Mouse (Mus musculus) thymus, postnatal 0 days (tissue): ENCODE measurements around the gene Unc13d. TPM values are rescaled to one million over a fixed set of nuclear protein-coding genes. Genes with fewer than 3 reads are reported as not detected.
"Not testable (repeated sequence)": the region's sequence is repeated elsewhere in the genome, so short reads cannot be mapped to it uniquely, and the experiment has no call there.

ENCODE experiments used
- DNase-seq: peaks from one replicate; pipeline ENCODE4 v3.0.0-alpha.2; 2015; ENCODE audit warnings: low spot score
- polyA plus RNA-seq: library from polyadenylated mRNA; unstranded; fragments of >200 nt; fragmentation: Nextera tagmentation; extraction: Ambion mirVana; gene quantifications from 2 replicates; pipeline ENCODE4 v1.2.1, GENCODE M21; 2015

The Unc13d gene
- polyA plus RNA-seq, 1 experiment from 2014 or later = 34.7 TPM

DNA sequence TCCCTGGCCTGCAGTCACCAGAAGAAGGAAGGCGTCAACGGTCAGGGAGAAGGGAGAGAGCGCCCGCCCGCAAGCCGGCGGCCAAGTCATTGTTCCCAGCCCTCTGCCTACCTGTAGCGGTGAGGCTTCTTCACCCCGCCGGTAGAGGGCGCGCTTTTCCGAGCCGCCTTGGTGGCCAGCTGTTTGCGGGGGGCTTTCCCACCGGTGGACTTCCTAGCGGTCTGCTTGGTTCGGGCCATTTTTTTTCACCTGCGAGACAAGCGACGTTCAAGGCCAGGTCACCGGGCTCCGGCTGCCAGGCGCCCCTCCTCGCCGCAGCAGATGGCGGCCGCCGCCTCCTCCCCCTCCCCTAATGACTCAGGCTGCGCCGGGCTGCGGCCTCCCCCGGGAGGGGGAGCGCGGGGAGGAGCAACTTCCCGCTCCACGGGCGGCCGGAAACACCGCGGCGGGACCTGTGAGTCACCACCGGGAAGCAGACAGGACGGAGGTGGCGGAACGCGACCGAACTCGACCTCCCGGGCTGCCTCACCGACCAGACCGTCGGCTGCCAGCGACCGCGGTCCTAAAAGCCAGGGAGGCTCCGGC lies 53.9 kb downstream of the Unc13d start:
- no peak for DNase-seq

DNA sequence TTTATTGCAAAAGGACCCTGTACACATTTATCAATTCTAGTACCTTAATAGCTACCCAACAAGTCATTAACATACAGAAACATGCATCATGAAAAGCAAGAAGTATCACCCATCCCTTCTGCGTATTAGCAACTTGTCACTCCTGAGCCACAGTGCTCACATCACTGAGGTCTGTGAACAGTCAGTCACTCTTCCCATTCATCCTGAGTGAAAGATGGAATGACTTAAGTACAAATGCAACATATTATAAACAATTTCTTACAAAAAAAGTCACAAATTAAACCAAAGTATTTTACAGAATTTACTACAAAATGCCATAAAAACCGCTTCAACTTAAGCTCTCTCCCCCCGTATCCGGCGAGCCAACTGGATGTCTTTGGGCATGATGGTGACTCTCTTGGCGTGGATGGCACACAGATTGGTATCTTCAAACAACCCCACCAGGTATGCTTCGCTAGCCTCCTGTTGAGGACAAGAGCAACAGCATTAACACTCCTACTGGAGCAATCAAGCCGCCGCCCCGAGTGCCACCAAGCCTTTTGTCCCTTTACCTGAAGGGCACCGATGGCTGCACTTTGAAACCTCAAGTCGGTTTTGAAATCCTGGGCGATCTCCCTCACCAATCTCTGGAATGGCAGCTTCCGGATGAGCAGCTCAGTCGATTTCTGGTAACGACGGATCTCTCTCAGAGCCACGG lies 54.5 kb downstream of the Unc13d start:
- DNase-seq = not testable (repeated sequence)

DNA sequence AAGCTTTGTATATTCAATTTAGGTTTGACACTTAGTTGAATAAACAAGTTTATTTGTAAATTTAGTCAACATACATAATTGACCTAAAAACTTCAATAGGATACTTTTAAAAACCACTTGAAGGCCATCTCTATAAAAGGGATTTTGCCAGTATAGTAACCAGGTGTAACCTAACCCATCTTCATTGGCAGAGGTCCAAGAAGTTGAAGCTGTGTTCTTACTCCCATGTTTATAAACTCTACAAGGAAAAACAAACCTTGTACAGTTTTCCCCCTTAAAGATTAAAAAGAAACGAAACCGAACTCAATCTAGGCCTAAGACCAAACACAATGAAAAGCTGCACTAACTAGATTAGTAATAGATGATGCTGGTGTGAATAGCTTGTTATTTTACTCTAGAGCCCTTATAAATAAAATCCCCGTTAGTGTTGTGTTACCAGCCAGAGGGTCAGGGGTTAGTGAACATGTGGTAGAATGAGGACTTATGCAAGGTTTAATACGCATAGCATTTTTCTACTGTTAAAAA lies 55.4 kb downstream of the Unc13d start:
- no peak for DNase-seq

DNA sequence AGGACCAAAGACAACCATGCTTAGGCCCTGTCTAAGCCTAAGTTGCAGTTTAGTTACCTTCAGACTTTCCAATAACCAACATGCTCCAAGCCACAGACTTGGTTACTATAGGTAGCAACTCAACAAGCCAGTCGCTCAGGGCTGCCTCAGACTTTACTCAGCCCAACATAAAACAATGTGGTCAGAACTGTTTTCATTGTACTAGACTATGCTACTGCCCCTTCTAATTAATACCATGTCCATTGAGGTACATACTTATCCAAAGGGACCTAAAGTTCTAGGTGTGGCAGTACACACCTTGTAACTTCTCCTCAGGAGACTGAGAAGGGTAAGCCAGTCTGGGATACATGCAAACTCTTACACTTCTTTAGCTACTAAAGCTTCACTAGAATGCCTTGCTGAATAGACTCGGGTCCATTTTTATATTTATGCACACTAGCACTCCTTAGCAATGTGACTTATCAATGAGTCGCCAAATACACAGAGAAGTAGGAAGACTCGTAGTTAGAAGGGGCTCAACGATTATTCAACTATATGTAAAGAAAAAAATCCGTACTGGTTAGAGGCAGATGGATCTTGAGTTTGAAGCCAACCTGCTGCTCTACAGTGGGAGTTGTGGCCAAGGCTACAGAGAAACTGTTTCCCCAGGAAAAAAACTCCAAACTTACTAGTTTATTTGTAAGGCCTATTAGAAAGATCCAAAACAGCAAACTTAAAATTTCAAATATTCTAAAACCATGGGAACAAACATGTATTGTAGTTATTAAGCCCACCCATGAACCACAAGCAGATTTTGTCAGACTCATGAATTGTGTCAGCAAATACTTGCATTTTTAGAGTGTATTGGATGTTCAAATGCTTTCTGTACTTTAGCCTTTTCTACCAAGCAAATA lies 56.2 kb downstream of the Unc13d start:
- DNase-seq = no peak

DNA sequence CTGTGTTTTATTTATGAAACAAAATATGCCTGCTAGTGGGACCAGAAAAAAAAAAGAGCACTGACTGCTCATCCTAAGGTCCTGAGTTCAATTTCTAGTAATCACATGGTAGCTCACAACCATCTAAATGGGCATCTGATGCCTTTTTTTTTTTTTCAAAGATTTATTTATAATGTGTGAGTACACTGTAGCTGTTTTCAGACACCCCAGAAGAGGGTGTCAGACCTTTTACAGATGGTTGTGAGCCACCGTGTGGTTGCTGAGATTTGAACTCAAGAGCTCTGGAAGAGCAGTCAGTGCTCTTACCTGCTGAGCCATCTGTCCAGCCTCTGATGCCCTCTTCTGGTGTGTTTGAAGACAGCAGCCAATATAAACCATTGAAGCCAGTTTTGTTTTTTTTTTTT lies 57.2 kb downstream of the Unc13d start:
- DNase-seq = peak; percentile 53

DNA sequence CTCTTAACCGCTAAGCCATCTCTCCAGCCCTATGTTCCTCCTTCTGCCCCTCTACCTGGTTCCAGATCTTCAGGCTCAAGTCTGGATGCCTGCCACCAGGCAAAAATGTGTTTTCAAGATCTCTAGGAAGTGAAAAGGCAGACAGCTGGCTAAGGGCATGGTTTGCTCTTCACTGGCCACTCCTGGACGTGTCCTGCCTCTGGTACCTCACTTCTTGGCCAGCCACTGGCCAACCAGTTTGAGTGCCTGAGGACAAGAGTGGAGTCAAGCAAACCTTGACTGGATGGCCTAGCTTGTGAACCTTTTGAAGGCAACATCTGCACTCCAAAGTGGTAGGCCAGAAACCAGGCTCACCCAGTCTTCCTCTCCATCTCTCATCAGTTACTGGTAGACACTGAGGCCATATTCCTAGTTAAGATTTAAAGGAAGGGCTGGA lies 57.8 kb downstream of the Unc13d start:
- peak; percentile 32 for DNase-seq

DNA sequence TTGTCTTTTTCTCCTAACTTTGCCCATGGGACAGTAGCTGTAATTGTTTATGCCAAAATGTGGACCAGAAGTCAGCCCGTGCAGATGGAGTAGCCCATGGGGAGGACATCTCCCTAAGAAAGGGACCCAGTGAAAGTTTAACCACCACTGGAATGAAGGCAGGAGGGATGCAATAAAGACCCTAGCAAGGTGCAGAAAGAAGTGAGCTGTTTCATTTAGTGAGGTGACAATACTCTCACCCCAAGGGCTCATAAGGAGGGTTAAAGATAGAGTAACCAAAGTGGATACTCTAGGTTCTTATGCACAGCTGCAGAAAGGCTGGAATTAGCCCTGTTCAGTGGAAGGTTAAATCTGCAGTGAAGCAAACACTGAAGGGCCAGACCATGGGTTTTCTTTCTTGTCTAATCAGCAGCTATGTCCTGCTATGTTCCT lies 58.4 kb downstream of the Unc13d start:
- no peak for DNase-seq

DNA sequence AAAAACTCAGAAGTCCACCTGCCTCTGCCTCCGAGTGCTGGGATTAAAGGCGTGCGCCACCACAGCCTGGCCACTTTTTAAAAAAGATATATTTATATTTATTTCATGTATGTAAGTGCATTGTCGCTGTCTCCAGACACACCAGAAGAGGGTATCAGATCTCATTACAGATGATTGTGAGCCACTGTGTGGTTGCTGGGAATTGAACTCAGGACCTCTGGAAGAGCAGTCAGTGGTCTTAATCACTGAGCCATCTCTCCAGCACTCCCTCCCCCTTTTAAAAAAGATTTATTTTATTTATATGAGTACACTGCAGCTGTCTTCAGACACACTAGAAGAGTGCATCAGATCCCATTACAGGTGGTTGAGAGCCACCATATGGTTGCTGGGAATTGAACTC lies 58.9 kb downstream of the Unc13d start:
- not testable (repeated sequence) for DNase-seq

DNA sequence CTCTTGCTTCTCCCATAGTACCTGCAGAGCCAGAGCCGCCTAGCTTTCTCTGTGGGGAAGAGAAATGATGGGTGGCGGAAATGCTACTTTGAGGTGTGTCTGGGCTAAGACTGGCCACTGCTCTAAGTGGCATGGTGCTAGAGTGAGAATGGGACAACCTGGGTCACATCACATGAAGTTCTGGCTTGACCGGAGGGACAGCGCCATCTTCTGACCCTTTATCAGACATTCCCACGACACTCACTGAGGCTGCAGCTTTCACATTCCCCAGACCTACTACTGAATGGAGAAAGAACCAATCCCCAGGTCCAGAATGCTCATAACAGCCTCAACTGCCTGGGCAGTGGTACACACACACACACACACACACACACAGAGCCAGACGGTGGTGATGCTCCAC lies 59.7 kb downstream of the Unc13d start:
- no peak for DNase-seq

DNA sequence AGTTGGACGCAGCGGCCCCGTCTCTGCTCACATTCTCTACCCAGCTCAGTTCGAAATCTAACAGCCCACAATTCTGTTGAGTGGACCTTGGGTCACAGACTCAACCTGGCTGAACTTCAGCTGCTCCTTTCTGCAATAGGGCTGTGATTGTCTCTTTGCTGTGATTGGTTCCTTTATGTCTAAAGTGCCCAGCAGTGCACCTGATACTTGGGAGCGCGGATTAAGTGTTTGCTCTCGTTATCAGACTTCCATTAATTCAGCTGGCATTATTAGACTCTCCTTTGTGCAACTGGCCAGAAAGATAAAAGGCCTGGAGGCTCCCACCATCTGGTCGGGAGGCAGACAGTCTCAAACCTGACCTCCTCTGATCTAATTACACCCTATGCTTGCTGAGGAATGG lies 62.9 kb downstream of the Unc13d start:
- no peak for DNase-seq

DNA sequence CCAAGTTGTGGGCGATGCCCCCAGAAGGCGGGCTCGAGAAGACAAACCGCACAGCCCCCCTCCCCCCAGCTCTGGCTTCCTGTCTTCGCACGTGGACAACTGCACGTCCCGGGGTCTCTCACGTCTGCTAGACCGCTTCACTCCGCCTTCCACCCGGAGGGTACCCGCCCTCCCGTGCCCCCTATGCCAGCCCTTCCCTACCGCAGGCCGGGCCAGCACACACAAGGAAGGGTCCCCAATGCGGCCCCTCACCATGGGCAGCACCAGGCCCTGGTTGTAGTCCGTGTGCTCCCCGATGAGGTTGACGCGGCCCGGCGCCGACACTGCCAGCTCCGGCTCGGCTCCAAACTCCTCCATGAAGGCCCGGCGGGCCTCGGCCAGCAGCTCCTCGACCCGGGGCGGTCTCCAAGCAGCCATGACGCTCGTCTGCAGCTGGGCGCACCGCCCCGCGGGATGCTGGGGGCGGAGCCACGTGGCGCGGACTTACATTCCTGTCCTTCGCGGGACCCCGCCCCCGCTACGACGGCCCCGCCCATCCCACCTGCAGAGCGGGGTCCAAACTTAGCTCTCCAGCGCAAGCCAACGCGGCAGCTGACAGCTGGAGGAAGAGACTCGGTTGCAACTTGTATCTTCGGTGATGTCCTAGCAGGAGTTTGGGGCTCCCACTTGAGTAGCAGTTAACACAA lies 65.4 kb downstream of the Unc13d start, which contains the start of gene Galk1:
Gene Galk1 (minus strand): TSS at position 458 of the 686 bp plus-strand sequence.
- peak; percentile 97 for DNase-seq

Other genes with a start within 250 kb of the Unc13d start
- 1.4 and 1.5 TPM in 2 replicates for gene Myo15b, start 219.6 kb downstream of the Unc13d start, polyA plus RNA-seq
- gene Smim5, start 178.0 kb downstream of the Unc13d start, polyA plus RNA-seq = 35.4 and 39.8 TPM in 2 replicates
- gene Smim6, start 165.9 kb downstream of the Unc13d start, polyA plus RNA-seq = 3.8 and 4.8 TPM in 2 replicates
- 47.2 and 48.8 TPM in 2 replicates for gene Sap30bp, start 144.7 kb downstream of the Unc13d start, polyA plus RNA-seq
- gene Recql5, start 144.5 kb downstream of the Unc13d start, polyA plus RNA-seq = 16.8 and 18.9 TPM in 2 replicates
- gene Itgb4, start 103.3 kb downstream of the Unc13d start, polyA plus RNA-seq = 7.8 TPM in 2 replicates
- gene Galk1, start 65.2 kb downstream of the Unc13d start, polyA plus RNA-seq = 182 and 188 TPM in 2 replicates
- gene H3f3b, start 50.0 kb downstream of the Unc13d start, polyA plus RNA-seq = 2,823 and 2,911 TPM in 2 replicates
- 20.5 and 22.9 TPM in 2 replicates for gene Unk, start 47.6 kb downstream of the Unc13d start, polyA plus RNA-seq
- 75.1 and 97.4 TPM in 2 replicates for gene Wbp2, start 9.0 kb upstream of the Unc13d start, polyA plus RNA-seq
- 10.8 and 10.9 TPM in 2 replicates for gene Trim47, start 49.2 kb upstream of the Unc13d start, polyA plus RNA-seq
- 2.6 and 3.1 TPM in 2 replicates for gene Trim65, start 53.2 kb upstream of the Unc13d start, polyA plus RNA-seq
- 65.0 and 68.8 TPM in 2 replicates for gene Mrpl38, start 60.9 kb upstream of the Unc13d start, polyA plus RNA-seq
- 12.0 and 13.1 TPM in 2 replicates for gene Fbf1, start 90.2 kb upstream of the Unc13d start, polyA plus RNA-seq
- gene Ten1, start 120.9 kb upstream of the Unc13d start, polyA plus RNA-seq = 127 and 134 TPM in 2 replicates
- 20.0 and 20.7 TPM in 2 replicates for gene Acox1, start 121.1 kb upstream of the Unc13d start, polyA plus RNA-seq
- 1.5 and 2.0 TPM in 2 replicates for gene Evpl, start 160.1 kb upstream of the Unc13d start, polyA plus RNA-seq
- gene Srp68, start 196.3 kb upstream of the Unc13d start, polyA plus RNA-seq = 86.4 and 89.0 TPM in 2 replicates
- gene Galr2, start 203.0 kb upstream of the Unc13d start, polyA plus RNA-seq = 0.49 and 0.59 TPM in 2 replicates
- gene Exoc7, start 229.3 kb upstream of the Unc13d start, polyA plus RNA-seq = 73.0 and 74.5 TPM in 2 replicates